Mouse (Mus musculus) gastrocnemius, adult 8-10 months (tissue): ENCODE results near the gene Dppa5a. TPM values are rescaled to one million over a fixed set of nuclear protein-coding genes. Genes with fewer than 3 reads are reported as not detected.

Experiments
- total RNA-seq, 4 experiments: library from RNA; stranded (reverse); gene quantifications; 2 replicates each; pipeline ENCODE4 v1.2.4; 2022

Gene Dppa5a
- total RNA-seq, 4 experiments from 2014 or later: not detected

Other genes starting within 250 kb of the Dppa5a start
- 10 to 100 TPM; 13.0 to 20.3 (median 17.8) TPM for gene Gsta4, start 185.4 kb downstream of the Dppa5a start, total RNA-seq
- not detected for gene Gsta1, start 137.5 kb downstream of the Dppa5a start, total RNA-seq
- not detected for gene Gm3776, start 111.0 kb downstream of the Dppa5a start, total RNA-seq
- gene Gm10639, start 78.3 kb downstream of the Dppa5a start, total RNA-seq: under 1 TPM in 1 of 4 experiments, not detected in 3; 0.65 TPM
- not detected for gene Omt2a, start 53.4 kb downstream of the Dppa5a start, total RNA-seq
- not detected for gene Omt2b, start 40.6 kb downstream of the Dppa5a start, total RNA-seq
- not detected for gene Gsta2, start 12.4 kb downstream of the Dppa5a start, total RNA-seq
- gene Ooep, start 10.5 kb upstream of the Dppa5a start, total RNA-seq: not detected
- not detected for gene Ddx43, start 27.6 kb upstream of the Dppa5a start, total RNA-seq
- under 1 TPM in 3 of 4 experiments, not detected in 1; 0.11 to 0.17 (median 0.16) TPM for gene Cgas, start 75.1 kb upstream of the Dppa5a start, total RNA-seq
- gene Mto1, start 80.0 kb upstream of the Dppa5a start, total RNA-seq: 10 to 100 TPM; 16.4 to 19.4 (median 18.0) TPM
- gene Gm17324, start 80.6 kb upstream of the Dppa5a start, total RNA-seq: not detected
- 100 to 1,000 TPM; 235 to 456 (median 334) TPM for gene Eef1a1, start 121.0 kb upstream of the Dppa5a start, total RNA-seq
- 1 to 10 TPM; 2.2 to 2.8 (median 2.7) TPM for gene Slc17a5, start 219.9 kb upstream of the Dppa5a start, total RNA-seq
- under 1 TPM; 0.19 to 0.63 (median 0.26) TPM for gene Cd109, start 247.4 kb upstream of the Dppa5a start, total RNA-seq